In genomic region chr12:56532986-56533495, GRCm38 (mm10) we compare ENCODE assay signal across 10 mouse cellular contexts. TPM values are rescaled to one million over a fixed set of nuclear protein-coding genes. Genes with fewer than 3 reads are reported as not detected.
DNase-seq lines count a peak whose midpoint lies in the region; ATAC-seq lines count a peak whose summit lies in the region.
"Had no signal": no experiment of that assay in that cellular context is flagged by ENCODE, and none has a peak within 500 bp of the region (broad histone marks: within the 10 kb centered on the region; RNA-seq: fewer than 3 reads in every experiment).

No protein-coding gene starts in this region.

- DNase-seq in kidney, adult 18-20 months, result no peak
- peak; percentile 51 for DNase-seq in embryo, embryonic 11 days
- DNase-seq in neural tube, embryonic 11.5 days (ENCODE audit: low spot score), result no peak
- no peak for DNase-seq in left cerebral cortex, adult 18-20 months (ENCODE audit: low spot score in 2 of 2)
- no peak for DNase-seq in right cerebral cortex, adult 18-20 months
- no peak for DNase-seq in testis, postnatal 14 days (ENCODE audit: low spot score)
- DNase-seq: gastrocnemius, postnatal 36 days had no signal

- under 1% methylated on average over 46 of the region's 50 CpGs for WGBS in kidney, embryonic 14.5 days
- under 1% methylated on average over 50 of the region's 50 CpGs for WGBS in hindbrain, embryonic 12.5 days
- WGBS in neural tube, embryonic 11.5 days, result under 1% methylated on average over 43 of the region's 50 CpGs

- H3K4me3 ChIP-seq in kidney, embryonic 14.5 days (ENCODE audit: low read length), result peak overlapping the region; percentile 6; the same call in 1 of the 2 replicates
- peak overlapping the region; percentile 6 for H3K4me3 ChIP-seq in hindbrain, embryonic 12.5 days
- H3K4me3 ChIP-seq in neural tube, embryonic 11.5 days (ENCODE audit: low read depth, low read length), result no peak overlapping the region

- ATAC-seq in kidney, embryonic 14.5 days (ENCODE audit: low FRiP score, low TSS enrichment), result peak; percentile 9; the same call in 1 of the 2 replicates
- peak; percentile 29; the same call in 1 of the 2 replicates for ATAC-seq in hindbrain, embryonic 12.5 days (ENCODE audit: low FRiP score)
- ATAC-seq in neural tube, embryonic 11.5 days (ENCODE audit: insufficient read depth, low FRiP score, low TSS enrichment), result 0 out of 2 replicates have a peak, but pooled peaks have one; percentile 18

- peaks cover 95% of the 10 kb centered on the region for H3K27me3 ChIP-seq in kidney, embryonic 14.5 days (ENCODE audit: control insufficient read depth, insufficient read depth, low read length)
- peaks cover 98% of the 10 kb centered on the region for H3K27me3 ChIP-seq in hindbrain, embryonic 12.5 days
- peaks cover 97% of the 10 kb centered on the region for H3K27me3 ChIP-seq in neural tube, embryonic 11.5 days (ENCODE audit: control insufficient read depth, insufficient read depth, low read length)

- no peaks in the 10 kb centered on the region for H3K9me3 ChIP-seq in kidney, embryonic 14.5 days (ENCODE audit: control insufficient read depth, low read length)
- no peaks in the 10 kb centered on the region for H3K9me3 ChIP-seq in hindbrain, embryonic 12.5 days (replicated peaks)
- H3K9me3 ChIP-seq in neural tube, embryonic 11.5 days (ENCODE audit: control insufficient read depth, low read length), result no peaks in the 10 kb centered on the region

- H3K4me2 ChIP-seq in kidney, embryonic 14.5 days (replicated peaks; ENCODE audit: low read depth, low read length), result no peak overlapping the region; the same call in 1 of the 2 replicates
- H3K4me2 ChIP-seq in hindbrain, embryonic 12.5 days (replicated peaks), result peak overlapping the region; percentile 14; the same call in 1 of the 2 replicates
- H3K4me2 ChIP-seq in neural tube, embryonic 11.5 days (ENCODE audit: low read depth), result no peak overlapping the region; the same call in 1 of the 2 replicates

- H3K36me3 ChIP-seq in kidney, embryonic 14.5 days (ENCODE audit: control insufficient read depth, insufficient read depth, low read length), result no peaks in the 10 kb centered on the region
- no peaks in the 10 kb centered on the region for H3K36me3 ChIP-seq in hindbrain, embryonic 12.5 days
- no peaks in the 10 kb centered on the region for H3K36me3 ChIP-seq in neural tube, embryonic 11.5 days (ENCODE audit: control insufficient read depth, insufficient read depth, low read length)

- no peak overlapping the region for H3K9ac ChIP-seq in kidney, embryonic 14.5 days (ENCODE audit: low read depth, low read length)
- H3K9ac ChIP-seq in hindbrain, embryonic 12.5 days, result no peak overlapping the region
- no peak overlapping the region for H3K9ac ChIP-seq in neural tube, embryonic 11.5 days (ENCODE audit: low read length)

- peaks cover 7% of the 10 kb centered on the region; the same call in 1 of the 2 replicates for H3K4me1 ChIP-seq in kidney, embryonic 14.5 days (ENCODE audit: control insufficient read depth, insufficient read depth, low read length)
- peaks cover 9% of the 10 kb centered on the region for H3K4me1 ChIP-seq in hindbrain, embryonic 12.5 days
- 0 out of 2 replicates have a peak, but pooled peaks cover 2% of the 10 kb centered on the region for H3K4me1 ChIP-seq in neural tube, embryonic 11.5 days (ENCODE audit: control insufficient read depth, insufficient read depth, low read length)

- H3K27ac ChIP-seq in kidney, embryonic 14.5 days (ENCODE audit: low read depth, low read length), result no peak overlapping the region
- no peak overlapping the region for H3K27ac ChIP-seq in hindbrain, embryonic 12.5 days
- no peak overlapping the region for H3K27ac ChIP-seq in neural tube, embryonic 11.5 days (ENCODE audit: low read depth, low read length)

RNA-seq across cellular contexts. Expression of gene Nkx2-1, which starts 3.7 kb away (rescaled TPM):
- polyA plus RNA-seq in kidney, embryonic 14.5 days (2014; fragmentation: Nextera tagmentation; extraction: Ambion mirVana), result not detected in 2 replicates
- 0.12 and 1.7 TPM in 2 replicates for polyA plus RNA-seq in hindbrain, embryonic 12.5 days (2016; fragmentation: Nextera tagmentation; extraction: Ambion mirVana)
- polyA plus RNA-seq in neural tube, embryonic 11.5 days (2014; fragmentation: Nextera tagmentation; extraction: Ambion mirVana), result not detected in 2 replicates
- under 1 TPM; 0.28 to 0.67 TPM for total RNA-seq in left cerebral cortex, adult 18-20 months (2021)
- total RNA-seq: gastrocnemius, postnatal 36 days had no signal
- polyA plus RNA-seq: small intestine, adult 2 months had no signal
